Mouse (Mus musculus) bone marrow macrophage, adult 2 months (primary cell): ENCODE data around the gene Rab11fip4. TPM values are rescaled to one million over a fixed set of nuclear protein-coding genes. Genes with fewer than 3 reads are reported as not detected.

Source experiments
- H3K27ac ChIP-seq: 2 replicates; pipeline ENCODE4 v1.5.1; 2012; ENCODE audit warnings: low read depth, low read length; ENCODE audit not compliant: insufficient read depth
- H3K4me1 ChIP-seq: 2 replicates; pipeline ENCODE4 v1.6.1; 2012; ENCODE audit warnings: low read length; ENCODE audit not compliant: control insufficient read depth, insufficient read depth
- H3K4me3 ChIP-seq: 2 replicates; pipeline ENCODE4 v1.5.1; 2012; ENCODE audit warnings: mild to moderate bottlenecking, low read length, moderate library complexity; ENCODE audit not compliant: insufficient read depth
- CTCF ChIP-seq: IDR thresholded peaks from 2 replicates; pipeline ENCODE4 v1.5.1; 2012; ENCODE audit warnings: low read depth, mild to moderate bottlenecking, low read length, moderate library complexity
- POLR2A ChIP-seq: IDR thresholded peaks from 2 replicates; pipeline ENCODE4 v1.6.1; 2012; ENCODE audit warnings: mild to moderate bottlenecking, low read depth, low read length, borderline replicate concordance
- polyA plus RNA-seq: library from polyadenylated mRNA; stranded (reverse); fragments of >200 nt; gene quantifications from 2 replicates; pipeline ENCODE4 v1.2.4, GENCODE M21; 2012; ENCODE audit not compliant: missing spikeins, insufficient read depth, insufficient read length

The Rab11fip4 gene
- polyA plus RNA-seq, 1 experiment, result 0.32 TPM

DNA sequence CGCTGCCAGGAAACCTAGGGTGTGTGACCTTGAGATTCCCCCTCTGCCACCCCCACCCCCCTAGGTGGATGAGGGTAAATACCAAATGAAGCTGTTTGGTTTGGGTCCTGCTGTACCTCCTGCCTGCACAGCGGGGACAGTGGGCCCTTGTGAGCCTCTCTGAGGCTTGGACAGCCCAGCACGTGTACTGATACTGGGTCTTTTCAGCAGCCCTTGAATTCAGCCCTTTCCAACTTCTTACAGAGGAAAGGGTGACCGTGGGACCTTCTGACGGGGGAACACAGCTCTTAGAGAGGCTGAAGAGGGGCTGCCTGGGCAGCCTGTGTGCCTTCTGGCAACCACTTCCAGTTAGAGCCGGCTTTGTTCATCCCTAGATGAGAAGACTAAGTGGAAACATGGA lies 85.0 kb downstream of the Rab11fip4 start:
- H3K27ac ChIP-seq, result no peak overlapping the region
- H3K4me3 ChIP-seq, result no peak overlapping the region
- TF ChIP-seq POLR2A, result no peak
- no peak for TF ChIP-seq CTCF
- H3K4me1 ChIP-seq, result peaks cover 11% of the 10 kb centered on the region

DNA sequence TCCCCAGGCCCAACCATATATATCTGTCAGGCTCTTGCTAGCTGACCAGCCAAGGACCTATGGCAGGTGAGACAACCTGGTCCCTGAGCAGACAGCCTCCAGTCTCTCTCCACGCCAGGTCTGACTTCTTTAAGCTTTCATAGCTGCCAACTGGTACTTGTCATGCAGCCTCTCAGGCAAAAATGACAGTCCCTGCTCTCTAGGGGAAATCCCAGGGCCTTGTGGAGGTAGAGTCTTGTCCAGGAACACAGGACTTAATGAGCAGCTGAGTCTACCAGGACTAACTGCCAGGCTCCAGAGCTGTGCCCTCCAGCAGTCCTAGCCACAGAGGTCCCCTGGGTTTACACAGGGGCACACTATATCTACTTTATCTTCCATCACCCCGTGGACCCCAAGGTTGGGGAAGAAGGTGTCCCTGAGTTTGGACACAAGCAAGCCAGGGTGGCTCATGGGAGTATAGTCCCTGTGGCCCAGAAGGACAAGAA lies 85.5 kb downstream of the Rab11fip4 start:
- Histone ChIP-seq H3K27ac (no peak overlapping the region), H3K4me3 (no peak overlapping the region), H3K4me1 (peaks cover 11% of the 10 kb centered on the region)
- TF ChIP-seq CTCF, result no peak
- TF ChIP-seq POLR2A, result no peak

DNA sequence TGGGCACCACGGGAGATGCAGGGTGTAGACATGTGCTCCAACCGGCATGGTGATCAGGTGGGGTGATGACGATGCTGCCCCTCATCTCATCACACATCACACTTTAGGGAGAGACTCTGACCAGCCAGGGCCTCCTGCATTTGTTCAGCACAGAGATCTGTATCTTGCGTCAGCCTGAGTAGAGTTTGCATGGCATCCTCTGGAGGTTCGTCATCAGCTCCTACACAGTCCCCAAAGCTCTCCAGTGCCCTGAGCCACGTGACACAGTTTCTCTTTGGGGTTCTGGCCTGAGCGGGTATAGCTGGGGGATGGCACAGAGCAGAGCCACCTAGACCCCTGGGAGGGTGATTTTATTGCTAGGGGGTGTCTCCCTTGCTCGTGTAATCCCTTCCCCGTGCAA lies 86.4 kb downstream of the Rab11fip4 start:
- TF ChIP-seq POLR2A (no peak), CTCF (no peak)
- Histone ChIP-seq H3K4me3 (no peak overlapping the region), H3K4me1 (peaks cover 11% of the 10 kb centered on the region)

DNA sequence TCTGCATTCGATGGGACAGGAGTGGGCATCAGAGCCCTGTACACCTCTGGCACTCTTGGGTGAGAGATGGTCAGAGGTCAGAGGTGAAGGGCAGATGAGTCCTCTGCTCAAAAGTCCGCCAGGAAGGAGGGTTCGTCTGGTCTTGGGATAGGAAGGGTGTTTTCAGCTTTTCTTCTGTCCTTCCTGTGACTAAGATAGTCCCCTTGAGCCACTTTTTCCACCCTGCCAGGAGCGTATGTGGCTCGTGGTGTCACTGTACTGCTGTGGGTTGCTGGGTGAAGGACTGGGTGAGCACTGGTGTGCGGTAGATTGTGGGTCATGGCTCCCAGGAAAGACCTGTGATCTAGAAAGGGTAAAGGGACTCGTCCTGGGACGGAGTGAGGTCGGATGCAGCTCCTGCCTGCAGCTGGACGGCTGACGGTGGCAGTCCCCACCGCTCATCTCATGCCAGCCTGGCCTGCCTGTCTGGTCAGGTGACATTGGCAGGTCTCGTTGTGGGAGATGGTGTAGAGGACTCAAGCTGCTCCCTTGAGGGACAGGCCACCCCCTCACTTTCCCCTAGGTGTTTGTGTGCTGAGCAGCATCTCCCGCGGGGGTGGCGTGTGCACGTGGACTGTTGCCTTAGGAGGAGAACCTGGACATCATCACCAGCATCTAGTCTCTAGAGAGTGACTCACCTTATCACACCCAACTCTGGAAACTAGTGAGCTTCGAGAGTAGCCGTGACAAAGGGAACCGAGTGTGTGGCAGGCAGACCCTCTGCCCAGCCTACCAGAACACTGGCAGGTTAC lies 87.5 kb downstream of the Rab11fip4 start:
- Histone ChIP-seq H3K4me1 (peaks cover 8% of the 10 kb centered on the region), H3K4me3 (no peak overlapping the region), H3K27ac (no peak overlapping the region)
- no peak for TF ChIP-seq CTCF
- no peak for TF ChIP-seq POLR2A

More for the DNA sequence above, 86.4 kb downstream of the Rab11fip4 start:
- no peak overlapping the region for H3K27ac ChIP-seq

DNA sequence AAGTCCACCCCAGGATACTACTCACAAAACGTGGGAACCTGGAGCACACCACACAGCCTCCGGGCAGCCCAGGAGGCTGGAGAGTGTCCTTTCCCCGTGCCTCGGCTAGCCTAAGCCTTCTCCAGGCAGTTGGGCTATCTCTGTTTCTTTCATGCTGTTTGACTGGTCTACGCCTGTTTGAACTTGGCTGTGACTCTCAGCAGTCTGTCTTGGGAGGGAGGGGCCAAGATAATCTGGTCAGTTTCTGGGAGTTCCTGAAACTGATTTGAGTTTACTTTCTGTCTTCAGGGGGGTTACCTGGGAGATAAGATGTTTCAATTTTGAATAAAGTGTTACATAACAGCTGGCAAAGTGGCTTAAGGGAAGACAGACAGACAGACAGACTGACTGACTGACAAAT lies 88.9 kb downstream of the Rab11fip4 start:
- Histone ChIP-seq H3K27ac (no peak overlapping the region), H3K4me1 (no peaks in the 10 kb centered on the region), H3K4me3 (no peak overlapping the region)
- no peak for TF ChIP-seq POLR2A
- TF ChIP-seq CTCF, result no peak

DNA sequence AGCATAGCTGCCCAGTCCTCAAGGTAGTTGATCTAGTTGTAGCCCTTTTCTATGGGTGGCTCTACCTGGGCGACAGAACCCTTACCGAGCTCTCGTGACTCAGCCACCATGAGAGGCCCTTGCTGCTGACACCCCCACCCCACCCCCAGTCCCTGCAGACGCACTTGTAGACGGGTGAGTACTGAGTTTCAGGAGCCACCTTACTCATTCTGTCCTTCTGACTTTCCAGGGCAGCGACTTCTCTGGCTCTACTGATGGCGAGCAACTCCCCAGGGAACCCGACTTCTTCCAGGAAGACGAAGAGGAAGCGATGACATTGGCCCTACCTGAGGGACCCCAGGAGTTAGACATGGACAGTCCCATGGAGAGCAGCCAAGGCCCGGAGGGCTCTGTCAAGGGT lies 89.5 kb downstream of the Rab11fip4 start:
- Histone ChIP-seq H3K4me3 (no peak overlapping the region), H3K4me1 (no peaks in the 10 kb centered on the region), H3K27ac (no peak overlapping the region)
- TF ChIP-seq POLR2A (no peak), CTCF (no peak)

DNA sequence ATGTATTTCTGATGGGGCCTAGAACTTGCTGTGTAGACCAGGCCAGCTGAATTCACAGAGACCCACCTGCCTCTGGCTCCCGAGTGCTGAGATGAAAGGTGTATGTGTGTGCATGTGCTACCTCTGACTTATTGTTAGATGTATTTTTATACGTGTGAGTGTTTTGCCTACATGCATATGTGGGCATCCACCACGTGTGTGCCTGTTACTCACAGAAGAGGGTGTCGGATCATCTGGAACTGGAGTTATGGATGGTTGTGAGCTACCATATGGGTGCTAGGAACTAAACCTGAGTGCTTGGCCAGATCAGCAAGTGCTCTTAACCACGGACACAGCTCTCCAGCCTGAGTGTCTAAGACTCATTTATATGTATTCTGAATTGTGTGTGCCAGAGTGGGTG lies 90.2 kb downstream of the Rab11fip4 start:
- no peaks in the 10 kb centered on the region for H3K4me1 ChIP-seq

DNA sequence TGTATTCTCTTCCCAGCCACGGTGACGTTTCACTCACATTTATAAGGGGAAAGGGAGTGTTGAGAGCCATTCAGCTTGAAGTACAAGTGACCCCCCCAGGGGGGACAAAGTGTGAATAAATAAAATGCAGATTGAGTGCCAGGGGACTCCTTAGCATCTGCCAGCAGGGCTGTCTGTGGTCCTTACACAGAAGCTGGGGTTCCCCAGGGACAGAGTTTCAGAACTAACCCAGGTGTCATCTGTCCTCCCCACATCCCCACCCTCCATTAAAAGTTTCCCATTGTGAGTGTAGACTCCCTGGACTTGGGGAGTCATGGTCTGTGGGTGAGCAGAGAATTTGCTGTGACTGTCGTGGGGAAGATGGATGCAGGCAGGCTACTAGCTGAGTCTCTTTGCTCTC lies 90.8 kb downstream of the Rab11fip4 start:
- no peak for TF ChIP-seq POLR2A
- TF ChIP-seq CTCF, result no peak
- H3K4me1 ChIP-seq, result no peaks in the 10 kb centered on the region
- no peak overlapping the region for H3K4me3 ChIP-seq

More for the DNA sequence above, 90.2 kb downstream of the Rab11fip4 start:
- no peak for TF ChIP-seq POLR2A
- TF ChIP-seq CTCF, result no peak
- Histone ChIP-seq H3K4me3 (no peak overlapping the region), H3K27ac (no peak overlapping the region)

DNA sequence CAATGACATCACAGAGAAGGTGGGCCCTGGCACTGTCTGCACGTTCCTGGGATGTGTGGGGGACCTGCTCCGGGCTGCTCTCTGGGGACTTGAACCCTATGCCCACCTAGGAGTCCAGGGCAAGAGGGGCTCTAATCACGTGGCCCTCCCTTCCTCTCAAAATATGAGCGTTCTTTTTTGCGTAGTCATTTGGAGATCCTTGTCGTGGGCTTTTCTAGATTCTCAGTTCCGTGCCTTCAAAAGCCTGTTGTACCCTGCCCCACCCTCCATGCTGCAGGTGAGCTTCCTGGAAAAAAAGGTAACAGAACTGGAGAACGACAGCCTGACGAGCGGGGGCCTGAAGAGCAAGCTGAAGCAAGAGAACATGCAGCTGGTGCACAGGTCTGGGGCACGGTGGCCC lies 94.1 kb downstream of the Rab11fip4 start:
- Histone ChIP-seq H3K4me3 (no peak overlapping the region), H3K27ac (no peak overlapping the region), H3K4me1 (no peaks in the 10 kb centered on the region)
- TF ChIP-seq CTCF, result no peak
- no peak for TF ChIP-seq POLR2A

More for the DNA sequence above, 90.8 kb downstream of the Rab11fip4 start:
- H3K27ac ChIP-seq, result no peak overlapping the region

DNA sequence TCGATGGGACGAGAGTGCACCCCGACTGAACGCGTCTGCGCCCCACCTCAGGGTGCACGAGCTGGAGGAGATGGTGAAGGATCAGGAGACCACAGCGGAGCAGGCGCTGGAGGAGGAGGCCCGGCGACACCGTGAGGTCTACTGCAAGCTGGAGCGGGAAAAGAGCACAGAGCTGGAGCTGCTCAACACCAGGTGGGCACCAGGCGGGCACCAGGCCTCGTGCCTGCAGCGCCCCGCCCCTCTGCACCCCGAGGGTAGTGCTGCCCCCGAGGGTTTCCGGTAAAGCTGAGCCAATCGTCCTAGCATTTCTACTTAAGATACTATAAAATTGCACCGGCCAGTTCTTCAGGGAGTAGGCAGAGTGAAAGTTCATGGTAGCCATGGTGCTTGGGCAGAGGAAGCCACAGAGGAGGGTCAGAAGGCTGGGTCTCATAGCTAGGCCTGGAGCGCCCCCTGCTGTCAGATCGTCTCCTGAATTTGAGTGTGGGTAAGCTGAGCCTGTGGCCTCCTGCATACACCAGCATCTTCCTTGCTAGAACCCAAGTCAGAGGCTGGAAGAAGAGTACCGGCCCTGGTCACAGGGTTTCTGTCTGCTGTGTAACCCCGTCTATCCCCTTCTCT lies 95.6 kb downstream of the Rab11fip4 start:
- no peak overlapping the region for H3K27ac ChIP-seq
- TF ChIP-seq CTCF (peak; percentile 85; the same call in 1 of the 2 replicates), POLR2A (no peak)
- H3K4me1 ChIP-seq, result no peaks in the 10 kb centered on the region
- no peak overlapping the region for H3K4me3 ChIP-seq
